Mouse (Mus musculus) olfactory bulb, adult 2 months (tissue): ENCODE measurements around the gene Wdr18.

Experiments used
- CTCF ChIP-seq: fragments of 200-500 bp; IDR thresholded peaks from 2 replicates; pipeline ENCODE4 v1.5.1; 2012; ENCODE audit warnings: low read depth, mild to moderate bottlenecking, low read length, moderate library complexity; ENCODE audit not compliant: insufficient read depth
- POLR2A ChIP-seq: fragments of 200-500 bp; IDR thresholded peaks from 2 replicates; pipeline ENCODE4 v1.6.1; 2012; ENCODE audit warnings: mild to moderate bottlenecking, low read depth, low read length, moderate library complexity; ENCODE audit not compliant: insufficient read depth

DNA sequence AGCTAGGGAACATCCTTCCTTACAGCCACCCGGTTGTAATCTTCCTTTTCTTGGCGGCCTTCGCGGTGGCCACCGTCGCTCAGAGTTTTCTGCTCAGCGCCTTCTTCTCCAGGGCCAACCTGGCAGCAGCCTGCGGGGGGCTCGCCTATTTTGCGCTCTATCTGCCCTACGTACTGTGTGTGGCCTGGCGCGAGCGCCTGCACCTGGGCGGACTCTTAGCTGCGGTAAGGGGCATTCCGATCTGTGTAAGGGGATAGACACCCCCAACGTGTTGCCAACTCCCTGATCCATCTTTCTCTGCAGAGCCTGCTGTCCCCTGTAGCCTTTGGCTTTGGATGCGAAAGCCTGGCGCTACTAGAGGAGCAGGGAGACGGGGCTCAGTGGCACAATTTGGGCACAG lies 42.9 kb downstream of the Wdr18 start:
- TF ChIP-seq CTCF (no peak), POLR2A (no peak)
